Mouse (Mus musculus): ENCODE results near the gene Klhl7. TPM values are rescaled to one million over a fixed set of nuclear protein-coding genes. Genes with fewer than 3 reads are reported as not detected.

Klhl7 gene
- total RNA-seq (2015; ENCODE audit: low replicate concordance) (79.3 and 83.4 TPM in 2 replicates), total RNA-seq (2017; ENCODE audit: low replicate concordance) (56.4 and 71.6 TPM in 2 replicates)

- ATAC-seq (replicated peaks; ENCODE audit: low FRiP score, poor library complexity, severe bottlenecking), result peak; percentile 82
Measured at GRCm38 (mm10) chr5:24100106-24100809, at the start of gene Klhl7. TSS of gene Klhl7 (plus strand) at chr5:24100605.

DNA sequence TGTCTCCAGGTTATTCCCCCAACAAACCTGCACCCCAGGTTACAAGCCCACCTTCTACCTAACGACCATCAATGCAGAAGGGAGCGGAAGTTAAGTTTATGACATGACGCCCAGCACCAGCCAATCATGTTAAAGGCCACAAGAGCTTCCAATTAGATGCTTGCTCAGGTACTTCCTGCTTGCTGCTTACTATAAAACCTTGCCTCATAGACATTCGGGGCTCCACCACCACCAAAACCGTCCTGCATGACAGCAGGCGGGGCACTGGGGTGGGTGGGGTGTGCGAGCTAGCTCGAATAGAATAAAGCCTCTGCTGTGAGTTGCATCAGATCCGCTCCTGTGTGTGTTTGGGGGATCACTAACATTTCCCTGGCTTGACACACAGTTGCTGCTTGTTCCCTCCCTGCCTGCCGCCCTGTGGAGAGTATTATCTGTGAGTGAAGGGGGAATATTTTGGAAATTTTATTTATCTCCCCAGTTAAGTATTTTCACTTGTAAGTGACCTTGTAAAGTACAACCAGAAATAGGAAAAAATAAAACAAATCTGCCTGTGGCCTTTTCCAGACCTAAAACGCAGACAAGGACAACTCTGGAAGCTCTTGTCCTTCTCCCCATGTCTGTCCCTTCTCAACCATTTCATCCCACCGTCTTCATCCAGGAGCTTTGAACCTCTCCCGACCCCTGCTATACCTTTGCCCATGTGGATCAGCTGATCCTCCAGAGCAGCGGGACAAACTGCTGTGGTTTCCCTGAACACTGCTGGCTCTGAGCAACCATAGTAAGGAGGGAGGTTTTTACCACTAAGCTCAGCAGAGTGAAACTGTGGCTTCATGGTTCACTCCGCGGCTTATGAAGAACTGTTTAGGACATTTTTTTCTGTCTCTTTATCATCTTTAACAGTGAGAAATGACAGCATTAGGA is 48.4 kb upstream of the Klhl7 start:
- ATAC-seq (replicated peaks; ENCODE audit: low FRiP score, poor library complexity, severe bottlenecking), result no peak

- ATAC-seq (replicated peaks; ENCODE audit: low FRiP score, poor library complexity, severe bottlenecking), result peak; percentile 83
Measured at GRCm38 (mm10) chr5:24053245-24054190, 46.9 kb upstream of the Klhl7 start.

GRCm38 (mm10) chr5:24054382-24054781 is 46.0 kb upstream of the Klhl7 start:
- ATAC-seq (replicated peaks; ENCODE audit: low FRiP score, poor library complexity, severe bottlenecking), result no peak

DNA sequence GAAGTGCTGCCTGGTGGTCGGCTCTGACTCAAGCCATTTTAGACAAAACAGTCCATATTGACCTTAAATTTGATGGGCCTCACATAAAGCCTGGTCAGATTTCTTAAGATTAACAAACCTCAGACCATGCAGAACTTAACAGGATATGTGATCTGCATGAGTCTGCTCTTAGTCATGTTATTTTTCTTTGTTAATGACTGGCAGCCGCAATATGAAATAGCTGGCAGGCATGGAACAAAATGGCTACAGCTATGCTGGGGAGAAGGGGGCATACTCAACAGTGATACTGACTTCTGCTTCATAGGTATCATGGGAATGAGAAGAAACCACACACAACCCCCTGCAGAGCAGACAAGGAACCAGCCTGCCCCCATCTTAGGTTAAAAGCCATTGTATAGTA is 43.5 kb upstream of the Klhl7 start:
- ATAC-seq (replicated peaks; ENCODE audit: low FRiP score, poor library complexity, severe bottlenecking), result no peak

GRCm38 (mm10) chr5:24057592-24057991 is 42.8 kb upstream of the Klhl7 start:
- no peak for ATAC-seq (replicated peaks; ENCODE audit: low FRiP score, poor library complexity, severe bottlenecking)

- no peak for ATAC-seq (replicated peaks; ENCODE audit: low FRiP score, poor library complexity, severe bottlenecking)
Measured at GRCm38 (mm10) chr5:24060949-24061348, 39.5 kb upstream of the Klhl7 start.

- no peak for ATAC-seq (replicated peaks; ENCODE audit: low FRiP score, poor library complexity, severe bottlenecking)
Measured at GRCm38 (mm10) chr5:24063034-24063433, 37.4 kb upstream of the Klhl7 start.

GRCm38 (mm10) chr5:24063545-24063944 is 36.9 kb upstream of the Klhl7 start:
- no peak for ATAC-seq (replicated peaks; ENCODE audit: low FRiP score, poor library complexity, severe bottlenecking)

GRCm38 (mm10) chr5:24068955-24069354 is 31.4 kb upstream of the Klhl7 start:
- ATAC-seq (replicated peaks; ENCODE audit: low FRiP score, poor library complexity, severe bottlenecking), result no peak

DNA sequence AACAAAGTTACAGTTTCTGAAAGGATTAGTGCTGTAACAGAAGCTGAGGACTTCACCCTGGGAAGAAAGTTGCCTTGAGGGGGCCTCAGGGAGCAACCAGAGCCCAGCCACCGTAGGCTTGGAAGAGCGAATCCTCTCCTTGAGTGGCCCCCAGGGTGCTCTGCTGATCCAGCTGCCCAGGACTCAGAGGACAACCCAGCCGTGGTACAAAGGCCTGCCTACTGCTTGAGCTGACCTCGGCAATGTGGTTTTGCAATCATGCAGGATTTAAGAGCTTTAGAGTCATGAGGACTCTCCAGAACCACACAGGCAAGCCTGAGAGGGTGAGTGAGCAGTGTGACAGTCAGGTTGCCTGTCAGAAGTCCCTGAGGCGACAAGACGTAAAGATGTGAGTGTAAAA is 28.4 kb upstream of the Klhl7 start:
- ATAC-seq (replicated peaks; ENCODE audit: low FRiP score, poor library complexity, severe bottlenecking), result no peak

GRCm38 (mm10) chr5:24076986-24077718 is 23.3 kb upstream of the Klhl7 start:
- peak; percentile 84 for ATAC-seq (replicated peaks; ENCODE audit: low FRiP score, poor library complexity, severe bottlenecking)

DNA sequence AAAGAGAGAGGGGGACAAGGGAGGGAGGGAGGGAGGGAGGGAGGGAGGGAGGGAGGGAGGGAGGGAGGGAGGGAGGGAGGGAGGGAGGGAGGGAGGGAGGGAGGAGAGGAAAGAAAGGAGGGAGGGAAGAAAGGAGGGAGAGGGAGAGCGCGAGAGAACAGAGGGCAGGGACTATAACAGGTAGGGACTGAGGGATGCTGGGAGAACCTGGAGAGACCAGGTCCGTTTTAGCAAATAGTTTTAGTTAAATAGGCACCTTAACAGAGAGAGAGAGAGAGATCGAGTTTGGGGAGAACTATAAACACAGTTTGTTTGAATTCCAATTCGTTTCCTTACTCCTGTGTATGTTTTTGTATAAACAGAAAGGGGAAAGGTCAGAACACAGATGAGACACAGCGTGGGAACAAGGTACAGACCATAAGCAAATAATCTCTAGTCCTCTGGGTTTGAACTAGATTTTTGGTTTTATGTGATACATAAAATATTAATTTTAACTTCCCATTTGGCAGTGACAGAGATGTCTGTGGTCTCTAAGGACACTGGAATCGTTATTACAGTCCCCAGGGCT is 22.6 kb upstream of the Klhl7 start:
- no peak for ATAC-seq (replicated peaks; ENCODE audit: low FRiP score, poor library complexity, severe bottlenecking)

DNA sequence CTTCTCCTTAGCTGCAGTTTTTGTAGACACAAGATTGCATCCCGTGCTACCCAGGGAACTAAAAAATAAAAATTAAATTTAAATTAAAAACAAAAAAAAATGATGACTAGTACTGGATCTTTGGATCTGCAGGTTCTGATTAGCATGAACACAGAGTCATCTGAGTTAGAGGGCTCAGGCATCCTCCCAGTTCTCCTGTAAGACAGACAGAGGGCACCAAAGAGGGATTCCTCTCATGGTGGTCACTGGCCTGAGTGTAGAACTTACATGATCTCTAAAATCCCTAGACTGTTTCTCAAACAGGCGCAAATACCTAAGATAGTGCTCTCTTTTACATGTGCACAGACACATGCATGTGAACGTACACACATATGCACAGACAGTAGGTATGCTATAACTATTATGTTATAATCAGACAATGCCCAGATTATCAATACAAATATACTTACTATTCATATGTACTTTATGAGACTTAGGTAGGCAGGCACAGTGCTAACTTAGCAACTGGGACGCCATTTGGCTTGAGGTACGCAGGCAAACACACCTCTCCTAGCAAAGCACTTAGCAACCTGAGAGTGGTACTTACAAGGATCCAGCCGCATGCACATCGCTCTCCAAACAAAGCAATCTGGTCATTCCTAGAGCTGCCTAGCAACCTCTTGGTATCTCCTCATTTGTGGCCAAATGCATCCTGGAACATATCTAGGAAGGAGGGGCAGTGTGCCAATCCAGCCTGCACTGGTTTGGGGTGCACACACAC is 21.8 kb upstream of the Klhl7 start:
- no peak for ATAC-seq (replicated peaks; ENCODE audit: low FRiP score, poor library complexity, severe bottlenecking)

DNA sequence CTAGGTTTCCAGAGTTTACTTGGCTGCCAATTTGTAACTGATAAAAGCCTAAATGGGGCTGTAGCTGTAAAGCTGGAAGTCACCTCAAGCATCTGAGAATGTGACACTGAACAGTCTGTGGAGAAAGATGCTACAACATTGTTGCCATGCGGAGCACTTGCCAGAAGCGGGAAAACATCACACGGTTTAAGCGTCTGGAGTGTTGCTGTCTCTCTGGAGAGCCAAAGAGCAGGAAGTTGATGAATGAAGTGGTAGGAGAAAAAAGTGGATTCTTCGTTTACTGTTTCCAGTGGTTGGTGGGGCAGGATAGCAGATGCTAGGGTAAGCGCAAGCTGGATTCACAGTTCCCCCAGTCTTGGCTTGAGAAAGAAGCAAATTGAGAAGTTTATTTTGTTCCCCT is 19.6 kb upstream of the Klhl7 start:
- ATAC-seq (replicated peaks; ENCODE audit: low FRiP score, poor library complexity, severe bottlenecking), result no peak

DNA sequence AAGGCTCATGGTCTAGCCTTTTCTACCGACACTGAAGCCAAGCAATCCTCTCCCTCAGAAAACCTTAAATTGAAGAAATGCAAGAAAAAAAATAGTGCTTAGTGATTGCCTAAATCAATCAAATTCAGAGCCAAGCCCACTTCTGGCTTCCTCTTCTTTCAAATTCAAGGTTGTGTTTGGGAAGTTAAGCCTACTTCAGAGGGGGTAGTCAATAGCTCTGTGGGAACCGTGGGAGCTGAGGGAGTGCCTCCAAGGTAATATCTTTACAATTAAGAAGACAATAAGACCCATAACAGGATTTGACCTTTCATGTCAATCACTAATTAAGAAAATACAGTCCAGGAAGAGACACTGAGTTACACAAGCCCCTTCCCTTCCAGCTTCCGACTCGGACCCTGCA is 15.6 kb upstream of the Klhl7 start:
- no peak for ATAC-seq (replicated peaks; ENCODE audit: low FRiP score, poor library complexity, severe bottlenecking)

DNA sequence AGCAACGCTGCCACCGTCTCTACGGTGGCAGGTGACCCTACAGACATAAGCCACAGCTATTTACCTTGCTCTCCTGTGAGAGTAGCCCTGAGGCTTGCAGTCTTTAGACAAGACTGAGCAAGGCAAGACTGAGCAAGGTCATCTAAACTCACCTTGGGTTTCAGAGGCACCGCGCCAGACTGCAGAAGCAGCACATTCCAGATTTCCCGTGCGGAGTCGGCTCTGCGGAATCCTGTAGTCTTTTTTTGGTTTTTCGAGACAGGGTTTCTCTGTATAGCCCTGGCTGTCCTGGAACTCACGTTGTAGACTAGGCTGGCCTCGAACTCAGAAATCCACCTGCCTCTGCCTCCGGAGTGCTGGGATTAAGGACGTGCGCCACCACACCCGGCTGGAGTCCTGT is 14.2 kb upstream of the Klhl7 start:
- no peak for ATAC-seq (replicated peaks; ENCODE audit: low FRiP score, poor library complexity, severe bottlenecking)

- ATAC-seq (replicated peaks; ENCODE audit: low FRiP score, poor library complexity, severe bottlenecking), result no peak
Measured at GRCm38 (mm10) chr5:24086865-24087264, 13.5 kb upstream of the Klhl7 start.

Measured in erythroid progenitor cell, adult 5-6 weeks (primary cell).